Mouse (Mus musculus) olfactory bulb, adult 2 months (tissue): ENCODE measurements around the gene Drc1. TPM values are rescaled to one million over a fixed set of nuclear protein-coding genes. Genes with fewer than 3 reads are reported as not detected.

Source experiments
- H3K27ac ChIP-seq: fragments of 200-500 bp; 2 replicates; pipeline ENCODE4 v1.5.1; 2012; ENCODE audit warnings: low read depth, low read length; ENCODE audit not compliant: insufficient read depth
- H3K4me1 ChIP-seq: fragments of 200-500 bp; 2 replicates; pipeline ENCODE4 v1.6.1; 2012; ENCODE audit warnings: low read length; ENCODE audit not compliant: control insufficient read depth, insufficient read depth
- H3K4me3 ChIP-seq: fragments of 200-500 bp; 2 replicates; pipeline ENCODE4 v1.5.1; 2012; ENCODE audit warnings: mild to moderate bottlenecking, low read depth, low read length, moderate library complexity; ENCODE audit not compliant: insufficient read depth
- CTCF ChIP-seq: fragments of 200-500 bp; IDR thresholded peaks from 2 replicates; pipeline ENCODE4 v1.5.1; 2012; ENCODE audit warnings: low read depth, mild to moderate bottlenecking, low read length, moderate library complexity; ENCODE audit not compliant: insufficient read depth
- POLR2A ChIP-seq: fragments of 200-500 bp; IDR thresholded peaks from 2 replicates; pipeline ENCODE4 v1.6.1; 2012; ENCODE audit warnings: mild to moderate bottlenecking, low read depth, low read length, moderate library complexity; ENCODE audit not compliant: insufficient read depth
- WGBS: fragments of 180-500 bp; shearing (Covaris S2); methylation state at CpG from one replicate; pipeline ENCODE4 v1.1.7; 2018; 5-methylcytosine and 5-hydroxymethylcytosine counted together
- polyA plus RNA-seq: library from polyadenylated mRNA; stranded (reverse); fragments of >200 nt; gene quantifications from 2 replicates; pipeline ENCODE4 v1.2.4, GENCODE M21; 2012; ENCODE audit warnings: low replicate concordance; ENCODE audit not compliant: missing spikeins, insufficient read depth, insufficient read length

The Drc1 gene
- polyA plus RNA-seq, 1 experiment = not detected

GRCm38 (mm10) chr5:30389836-30390235, 108.6 kb downstream of the Drc1 start:
- no peak for TF ChIP-seq POLR2A
- no peak for TF ChIP-seq CTCF
- Histone ChIP-seq H3K4me1 (no peaks in the 10 kb centered on the region), H3K4me3 (no peak overlapping the region), H3K27ac (no peak overlapping the region)
- WGBS = 93% methylated on average over 5 of the region's 5 CpGs

- WGBS = 26% methylated on average over 7 of the region's 7 CpGs
Observed at GRCm38 (mm10) chr5:30391473-30391872, 110.3 kb downstream of the Drc1 start.

DNA sequence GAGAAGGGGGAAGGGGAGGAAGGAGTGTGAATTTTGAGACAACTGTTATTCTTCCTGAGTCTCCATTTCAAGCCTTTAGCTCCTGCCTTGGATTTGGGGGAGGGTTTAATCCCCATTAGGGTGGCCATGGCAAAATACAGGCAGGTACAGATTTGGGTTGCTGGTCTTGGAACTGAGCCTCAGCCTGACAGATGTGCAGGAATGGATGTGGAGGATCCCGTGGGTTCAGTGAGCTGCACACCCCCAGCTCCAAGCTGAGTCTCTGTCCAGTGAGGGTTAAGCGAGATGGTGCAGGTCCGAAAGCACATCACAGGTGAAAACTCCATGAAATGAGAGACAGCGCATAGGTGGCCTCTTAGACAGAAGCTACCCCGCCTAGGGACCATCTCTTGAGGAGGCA, 119.3 kb downstream of the Drc1 start:
- Histone ChIP-seq H3K4me1 (peaks cover 11% of the 10 kb centered on the region; the same call in 1 of the 2 replicates), H3K27ac (peak overlapping the region; percentile 24; the same call in 1 of the 2 replicates), H3K4me3 (no peak overlapping the region)
- TF ChIP-seq POLR2A = no peak
- no peak for TF ChIP-seq CTCF
- 77% methylated on average over 5 of the region's 5 CpGs for WGBS

More at GRCm38 (mm10) chr5:30391473-30391872, 110.3 kb downstream of the Drc1 start:
- Histone ChIP-seq H3K27ac (no peak overlapping the region), H3K4me1 (no peaks in the 10 kb centered on the region), H3K4me3 (no peak overlapping the region)
- TF ChIP-seq POLR2A (no peak), CTCF (peak; percentile 68)

- H3K4me3 ChIP-seq = no peak overlapping the region
- TF ChIP-seq CTCF (no peak), POLR2A (no peak)
- WGBS = 11% methylated on average over 8 of the region's 8 CpGs
- H3K27ac ChIP-seq = no peak overlapping the region
- peaks cover 11% of the 10 kb centered on the region; the same call in 1 of the 2 replicates for H3K4me1 ChIP-seq
Observed at GRCm38 (mm10) chr5:30401165-30401564, 120.0 kb downstream of the Drc1 start.

DNA sequence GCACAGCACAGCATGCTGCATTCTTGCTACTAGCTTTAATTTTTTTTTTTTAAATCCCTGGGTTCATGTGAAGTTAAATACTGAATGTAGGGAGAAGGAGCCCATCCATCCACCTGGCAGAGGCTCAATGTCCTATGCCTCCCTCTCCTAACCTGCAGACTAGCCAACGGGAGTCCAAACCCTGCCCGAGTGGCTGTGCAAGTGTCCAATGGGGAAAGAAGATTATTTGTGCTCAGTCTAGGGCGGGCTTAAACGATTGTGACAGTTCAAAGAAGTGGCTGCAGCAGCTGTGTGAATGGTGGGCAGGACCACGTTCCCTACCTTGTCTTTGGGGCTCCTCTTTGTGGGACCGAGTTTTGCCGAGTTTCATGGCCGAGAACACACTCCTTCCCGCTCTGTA, 125.7 kb downstream of the Drc1 start:
- H3K27ac ChIP-seq = no peak overlapping the region
- WGBS = 35% methylated on average over 9 of the region's 9 CpGs
- H3K4me1 ChIP-seq = peaks cover 6% of the 10 kb centered on the region; the same call in 1 of the 2 replicates
- TF ChIP-seq POLR2A (no peak), CTCF (no peak)
- no peak overlapping the region for H3K4me3 ChIP-seq

- Histone ChIP-seq H3K4me1 (peaks cover 9% of the 10 kb centered on the region), H3K4me3 (no peak overlapping the region), H3K27ac (no peak overlapping the region)
- 67% methylated on average over 10 of the region's 10 CpGs for WGBS
- TF ChIP-seq CTCF = no peak
- no peak for TF ChIP-seq POLR2A
Observed at GRCm38 (mm10) chr5:30411524-30411923, 130.3 kb downstream of the Drc1 start.

DNA sequence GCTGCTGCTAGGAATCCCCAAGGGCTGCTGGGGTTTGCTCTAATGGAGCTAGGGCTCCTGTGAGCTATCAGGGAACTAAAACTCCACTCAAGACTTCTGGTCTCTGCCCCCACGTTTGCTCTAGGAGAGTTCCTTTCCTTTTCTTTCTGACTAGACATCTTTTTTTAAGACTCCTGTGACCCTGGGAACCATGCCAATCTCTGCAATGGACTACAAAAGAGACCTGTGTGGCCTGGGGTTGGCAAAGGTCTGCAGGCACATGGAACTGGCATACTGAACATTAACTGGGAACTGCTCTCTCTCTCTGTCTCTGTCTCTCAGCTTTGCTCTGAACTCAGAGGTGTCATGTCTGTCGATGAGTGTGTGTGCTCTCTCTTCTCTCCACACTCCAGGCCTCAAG, 134.2 kb downstream of the Drc1 start:
- Histone ChIP-seq H3K27ac (no peak overlapping the region), H3K4me3 (no peak overlapping the region), H3K4me1 (peaks cover 11% of the 10 kb centered on the region)
- WGBS = 49% methylated on average over 2 of the region's 2 CpGs
- TF ChIP-seq POLR2A (no peak), CTCF (no peak)

DNA sequence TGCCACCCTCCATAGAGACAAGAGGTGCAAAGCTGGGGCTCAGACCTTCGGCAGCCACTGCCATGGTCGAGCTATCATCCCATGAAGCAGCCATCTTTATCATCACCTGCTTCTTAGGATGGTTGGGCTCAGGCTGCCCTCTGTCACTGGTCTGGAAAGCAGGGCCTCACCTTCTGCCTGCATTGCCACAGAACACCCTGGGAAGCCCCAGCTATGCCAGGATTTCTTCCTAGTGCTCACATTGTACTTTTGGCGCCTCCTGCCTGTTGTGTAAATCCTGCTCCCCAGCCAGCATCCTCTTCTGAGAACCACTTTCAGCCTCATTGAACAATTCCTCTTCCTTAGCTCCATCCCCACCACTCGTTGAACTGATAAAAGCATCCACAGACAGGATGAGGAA, 134.7 kb downstream of the Drc1 start:
- 76% methylated on average over 4 of the region's 4 CpGs for WGBS
- Histone ChIP-seq H3K4me3 (no peak overlapping the region), H3K4me1 (peaks cover 11% of the 10 kb centered on the region), H3K27ac (no peak overlapping the region)
- TF ChIP-seq CTCF = no peak
- no peak for TF ChIP-seq POLR2A

Other genes with a start within 250 kb of the Drc1 start
- gene Tyms, start 207.8 kb upstream of the Drc1 start, polyA plus RNA-seq = not detected in 2 replicates
- gene Garem2, start 176.2 kb upstream of the Drc1 start, polyA plus RNA-seq = not detected in 2 replicates
- not detected in 2 replicates for gene 3110082J24Rik, start 175.3 kb upstream of the Drc1 start, polyA plus RNA-seq
- gene Hadha, start 126.2 kb upstream of the Drc1 start, polyA plus RNA-seq = 248 TPM in 1 of 2 replicates, not detected in the other
- not detected in 2 replicates for gene Hadhb, start 126.1 kb upstream of the Drc1 start, polyA plus RNA-seq
- gene Adgrf3, start 75.7 kb upstream of the Drc1 start, polyA plus RNA-seq = not detected in 2 replicates
- not detected in 2 replicates for gene Selenoi, start 48.8 kb upstream of the Drc1 start, polyA plus RNA-seq
- gene Otof, start 180.5 kb downstream of the Drc1 start, polyA plus RNA-seq = not detected in 2 replicates
- not detected in 2 replicates for gene 1700001C02Rik, start 184.7 kb downstream of the Drc1 start, polyA plus RNA-seq